Mouse (Mus musculus): ENCODE results near the gene Chst3.

DNA sequence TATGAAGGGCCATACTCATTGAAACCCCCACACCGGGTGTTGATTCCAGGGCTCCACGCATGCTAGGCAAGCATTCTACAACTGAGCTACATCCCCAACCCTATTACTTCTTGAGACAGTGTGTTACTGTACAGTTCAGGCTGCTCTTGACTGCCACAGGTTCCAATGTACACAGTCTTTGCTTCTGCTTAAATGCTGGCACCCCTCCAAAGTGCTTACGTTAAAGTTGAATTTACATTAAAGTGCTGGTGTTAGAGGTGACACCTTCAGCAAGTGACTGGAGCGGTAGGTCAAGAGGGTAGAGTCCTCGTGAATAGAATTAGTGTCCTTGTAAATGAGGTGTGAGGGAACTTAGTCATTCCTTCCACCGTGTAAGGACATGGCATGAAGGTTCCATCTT, 19.7 kb downstream of the Chst3 start:
- TF ChIP-seq CTCF (IDR thresholded peaks at IDR 0.05; ENCODE audit: control insufficient read depth, insufficient read depth, insufficient read length) = no peak
- no peak for TF ChIP-seq MYOG (IDR thresholded peaks at IDR 0.05; ENCODE audit: control insufficient read depth, extremely low read depth, insufficient read length)
- TF ChIP-seq MYOD1 (IDR thresholded peaks at IDR 0.05; ENCODE audit: control insufficient read depth, insufficient read length, low read depth) = no peak
- no peak for TF ChIP-seq USF1 (IDR thresholded peaks at IDR 0.05; ENCODE audit: low read depth)
- no peak for TF ChIP-seq FOSL1 (IDR thresholded peaks at IDR 0.05; ENCODE audit: insufficient read depth, low read length, poor library complexity, severe bottlenecking)

Data from C2C12 (cell line).